Mouse (Mus musculus) hindbrain, embryonic 14.5 days (tissue): Measurements from ENCODE around the gene Psmb3. TPM values are rescaled to one million over a fixed set of nuclear protein-coding genes. Genes with fewer than 3 reads are reported as not detected.

Source experiments
- ATAC-seq: fragments of 200-750 bp; cut with Nextera tagmentation; 2 replicates; pipeline ENCODE4 v1.8.0; 2017; ENCODE audit warnings: moderate number of reproducible peaks, mild to moderate bottlenecking, moderate TSS enrichment, moderate library complexity; ENCODE audit not compliant: low FRiP score
- DNase-seq: peaks from one replicate; pipeline ENCODE4 v3.0.0-alpha.2; 2015; ENCODE audit warnings: low spot score
- H3K27ac ChIP-seq: fragments of 300-500 bp; sonication (generic); 2 replicates; pipeline ENCODE4 v1.5.1; 2014; ENCODE audit warnings: mild to moderate bottlenecking, moderate library complexity
- H3K27me3 ChIP-seq: fragments of 300-500 bp; sonication (generic); 2 replicates; pipeline ENCODE4 v1.6.1; 2014; ENCODE audit warnings: mild to moderate bottlenecking, low read length, mixed read lengths; ENCODE audit not compliant: control insufficient read depth, insufficient read depth
- H3K36me3 ChIP-seq: fragments of 300-500 bp; sonication (generic); replicated peaks from 2 replicates; pipeline ENCODE4 v1.6.1; 2014; ENCODE audit not compliant: control insufficient read depth, insufficient read depth
- H3K4me1 ChIP-seq: fragments of 300-500 bp; sonication (generic); replicated peaks from 2 replicates; pipeline ENCODE4 v1.6.1; 2014; ENCODE audit warnings: antibody characterized with exemption, low read length, mixed read lengths; ENCODE audit not compliant: control insufficient read depth, insufficient read depth
- H3K4me2 ChIP-seq: fragments of 300-500 bp; sonication (generic); replicated peaks from 2 replicates; pipeline ENCODE4 v1.6.1; 2014; ENCODE audit warnings: mild to moderate bottlenecking, moderate library complexity
- H3K4me3 ChIP-seq: fragments of 300-500 bp; sonication (generic); replicated peaks from 2 replicates; pipeline ENCODE4 v1.5.1; 2014; ENCODE audit warnings: mild to moderate bottlenecking, low read length
- H3K9ac ChIP-seq: fragments of 300-500 bp; sonication (generic); 2 replicates; pipeline ENCODE4 v1.6.1; 2014
- H3K9me3 ChIP-seq: fragments of 300-500 bp; sonication (generic); 2 replicates; pipeline ENCODE4 v1.6.1; 2016; ENCODE audit warnings: low read length; ENCODE audit not compliant: control insufficient read depth
- WGBS: fragments of 180-500 bp; shearing (Covaris S2); extraction: QIAGEN DNeasy Blood & Tissue Kit; methylation state at CpG from one replicate; pipeline ENCODE4 v1.1.7; 2014; 5-methylcytosine and 5-hydroxymethylcytosine counted together
- polyA plus RNA-seq: library from polyadenylated mRNA; unstranded; fragments of >200 nt; fragmentation: Nextera tagmentation; extraction: Ambion mirVana; gene quantifications from 2 replicates; pipeline ENCODE4 v1.2.1, GENCODE M21; 2014

The Psmb3 gene
- polyA plus RNA-seq, 1 experiment from 2014 or later = 489 TPM

GRCm38 (mm10) chr11:97660734-97661647, 42.2 kb upstream of the Psmb3 start:
- Histone ChIP-seq H3K4me3 (peak overlapping the region; percentile 91), H3K9me3 (no peaks in the 10 kb centered on the region), H3K27ac (0 out of 2 replicates have a peak overlapping the region, but pooled peaks have one; percentile 74), H3K9ac (peak overlapping the region; percentile 79), H3K4me2 (peak overlapping the region; percentile 75), H3K27me3 (peaks cover 19% of the 10 kb centered on the region), H3K36me3 (no peaks in the 10 kb centered on the region; the same call in 1 of the 2 replicates), H3K4me1 (peaks cover 27% of the 10 kb centered on the region)
- DNase-seq = no peak
- WGBS = 2% methylated on average over 27 of the region's 27 CpGs
- no peak for ATAC-seq

GRCm38 (mm10) chr11:97661648-97662133, 41.5 kb upstream of the Psmb3 start:
- Histone ChIP-seq H3K27ac (no peak overlapping the region), H3K9ac (no peak overlapping the region), H3K4me1 (peaks cover 27% of the 10 kb centered on the region)

GRCm38 (mm10) chr11:97662207-97662892, 40.8 kb upstream of the Psmb3 start:
- Histone ChIP-seq H3K36me3 (peaks cover 8% of the 10 kb centered on the region), H3K9me3 (no peaks in the 10 kb centered on the region), H3K27me3 (peaks cover 19% of the 10 kb centered on the region), H3K27ac (no peak overlapping the region), H3K4me3 (peak overlapping the region; percentile 91), H3K9ac (peak overlapping the region; percentile 87), H3K4me1 (peaks cover 27% of the 10 kb centered on the region), H3K4me2 (peak overlapping the region; percentile 72)
- ATAC-seq = no peak
- WGBS = 1% methylated on average over 21 of the region's 21 CpGs
- no peak for DNase-seq

More at GRCm38 (mm10) chr11:97661648-97662133, 41.5 kb upstream of the Psmb3 start:
- Histone ChIP-seq H3K27me3 (peaks cover 19% of the 10 kb centered on the region), H3K4me3 (peak overlapping the region; percentile 91), H3K4me2 (peak overlapping the region; percentile 72), H3K9me3 (no peaks in the 10 kb centered on the region), H3K36me3 (peaks cover 2% of the 10 kb centered on the region)
- ATAC-seq (no peak), DNase-seq (no peak)
- WGBS = under 1% methylated on average over 20 of the region's 20 CpGs

DNA sequence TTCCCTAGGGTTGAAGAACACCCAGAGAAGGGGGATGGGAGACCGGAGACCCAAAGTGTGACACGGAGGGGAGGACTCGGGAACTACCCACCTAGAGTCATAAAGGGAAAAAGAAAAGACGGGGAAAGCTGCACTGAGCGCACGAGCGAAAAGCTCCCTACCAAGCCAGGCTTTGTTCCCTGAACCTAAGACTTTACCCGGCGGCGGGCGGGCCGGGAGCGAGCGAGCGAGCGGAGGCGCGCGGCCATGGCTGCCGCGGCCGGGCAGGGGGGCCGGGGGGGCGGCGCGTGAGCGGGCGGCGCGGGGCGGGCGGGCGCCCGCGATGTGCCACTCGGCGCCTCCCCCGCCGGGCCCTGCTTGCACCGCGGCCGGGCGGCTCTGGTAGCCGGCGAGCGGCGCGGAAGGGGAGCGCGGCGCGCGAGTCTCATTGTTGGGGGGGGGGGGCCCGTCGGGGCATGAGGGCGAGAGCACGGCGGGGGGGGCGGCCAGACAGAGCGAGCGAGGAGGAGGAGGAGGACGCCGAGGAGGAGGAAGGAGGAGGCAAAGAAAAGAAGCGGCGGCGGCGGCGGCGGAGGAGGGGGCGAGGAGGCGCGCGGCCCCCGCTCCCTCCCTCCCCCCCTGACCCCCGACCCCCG, 40.2 kb upstream of the Psmb3 start, which contains the start of gene Mllt6:
Mllt6 (plus strand) TSS at position 522 of the 635 bp plus-strand sequence.
- ATAC-seq = peak; percentile 61
- WGBS = 0% methylated on average over 15 of the region's 76 CpGs
- peak within 1 kb of the TSS; percentile 72 for H3K4me2 ChIP-seq
- peak within 1 kb of the TSS; percentile 82 for H3K27ac ChIP-seq
- H3K4me3 ChIP-seq = peak within 1 kb of the TSS; percentile 91
- peak; percentile 87 for DNase-seq
- peak within 1 kb of the TSS; percentile 87 for H3K9ac ChIP-seq
- peaks cover 27% of the 10 kb centered on the region for H3K4me1 ChIP-seq
- peaks cover 10% of the 10 kb centered on the region for H3K36me3 ChIP-seq
- peaks cover 19% of the 10 kb centered on the region for H3K27me3 ChIP-seq
- H3K9me3 ChIP-seq = no peaks in the 10 kb centered on the region

DNA sequence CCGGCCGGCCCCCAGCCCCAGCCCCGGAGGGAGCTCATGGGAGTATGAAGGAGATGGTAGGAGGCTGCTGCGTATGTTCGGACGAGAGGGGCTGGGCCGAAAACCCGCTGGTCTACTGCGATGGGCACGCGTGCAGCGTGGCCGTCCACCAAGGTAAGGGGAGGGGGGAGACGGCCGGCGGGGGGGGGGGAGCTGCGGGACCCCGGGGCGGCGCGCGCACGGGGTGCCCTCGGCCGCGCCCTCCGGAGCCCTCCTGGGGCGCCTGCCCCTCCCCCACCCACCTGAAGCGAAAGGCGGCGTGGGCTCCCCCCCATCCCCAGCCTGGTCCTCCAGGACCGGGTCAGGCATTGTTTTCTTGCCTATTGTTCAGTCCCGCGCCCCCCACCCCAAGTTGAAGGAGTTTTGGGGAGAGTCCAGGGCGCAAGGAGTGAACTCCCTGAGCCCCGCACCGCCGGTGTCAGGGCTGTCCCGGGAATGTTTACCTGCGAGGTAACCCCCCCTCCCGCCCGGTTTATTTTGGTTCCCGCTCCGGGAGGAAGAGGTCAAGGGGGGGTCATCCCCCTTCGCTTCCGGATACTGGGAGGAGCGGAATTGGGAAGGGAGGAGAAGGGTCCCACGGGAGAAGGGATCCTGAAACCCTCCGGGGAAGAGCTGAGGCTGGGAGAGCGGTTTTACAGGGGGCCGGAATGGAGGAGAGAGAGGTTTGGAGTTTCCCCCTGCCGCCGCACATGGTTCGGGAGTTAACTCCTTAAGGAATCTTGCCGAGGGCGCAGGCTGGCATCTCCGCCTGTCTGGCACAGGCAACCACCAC, 39.5 kb upstream of the Psmb3 start:
- H3K9me3 ChIP-seq = no peaks in the 10 kb centered on the region
- H3K9ac ChIP-seq = peak overlapping the region; percentile 87
- H3K27ac ChIP-seq = peak overlapping the region; percentile 82
- 1% methylated on average over 28 of the region's 57 CpGs for WGBS
- ATAC-seq (no peak), DNase-seq (no peak)
- peaks cover 19% of the 10 kb centered on the region for H3K27me3 ChIP-seq
- peak overlapping the region; percentile 91 for H3K4me3 ChIP-seq
- H3K4me1 ChIP-seq = peaks cover 27% of the 10 kb centered on the region
- peak overlapping the region; percentile 72 for H3K4me2 ChIP-seq
- peaks cover 17% of the 10 kb centered on the region for H3K36me3 ChIP-seq

- DNase-seq = no peak
- no peak for ATAC-seq
- peaks cover 19% of the 10 kb centered on the region for H3K27me3 ChIP-seq
- peaks cover 23% of the 10 kb centered on the region for H3K36me3 ChIP-seq
- WGBS = 0% methylated on average over 6 of the region's 8 CpGs
- peaks cover 27% of the 10 kb centered on the region for H3K4me1 ChIP-seq
- peak overlapping the region; percentile 72 for H3K4me2 ChIP-seq
- H3K9ac ChIP-seq = peak overlapping the region; percentile 87
- H3K4me3 ChIP-seq = peak overlapping the region; percentile 91
- no peaks in the 10 kb centered on the region for H3K9me3 ChIP-seq
- H3K27ac ChIP-seq = no peak overlapping the region
Measured at GRCm38 (mm10) chr11:97664339-97664665, 38.9 kb upstream of the Psmb3 start.

GRCm38 (mm10) chr11:97664771-97665240, 38.4 kb upstream of the Psmb3 start:
- Histone ChIP-seq H3K4me2 (peak overlapping the region; percentile 72), H3K27me3 (peaks cover 19% of the 10 kb centered on the region), H3K4me1 (peaks cover 32% of the 10 kb centered on the region), H3K36me3 (peaks cover 28% of the 10 kb centered on the region), H3K9me3 (no peaks in the 10 kb centered on the region), H3K9ac (peak overlapping the region; percentile 87; the same call in 1 of the 2 replicates), H3K4me3 (peak overlapping the region; percentile 91), H3K27ac (no peak overlapping the region)
- DNase-seq (no peak), ATAC-seq (no peak)
- 32% methylated on average over 6 of the region's 6 CpGs for WGBS

DNA sequence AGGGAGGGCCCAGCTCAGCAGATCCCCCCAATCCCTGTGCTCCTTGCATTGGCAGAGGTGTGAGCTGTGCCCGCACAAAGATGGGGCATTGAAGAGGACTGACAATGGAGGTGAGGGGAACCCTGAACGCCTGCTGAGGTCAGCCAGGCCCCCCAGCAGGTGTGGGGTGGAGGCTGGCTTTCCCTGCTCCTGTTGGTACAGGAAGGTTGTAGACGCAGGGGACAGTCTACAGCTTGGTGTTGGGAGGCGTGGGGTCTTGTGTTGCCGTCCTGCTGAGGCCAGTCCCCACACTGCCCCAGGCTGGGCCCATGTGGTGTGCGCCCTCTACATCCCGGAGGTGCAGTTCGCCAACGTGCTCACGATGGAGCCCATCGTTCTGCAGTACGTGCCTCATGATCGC, 37.8 kb upstream of the Psmb3 start:
- DNase-seq = no peak
- Histone ChIP-seq H3K27ac (no peak overlapping the region), H3K4me2 (peak overlapping the region; percentile 72), H3K4me1 (peaks cover 35% of the 10 kb centered on the region), H3K9ac (no peak overlapping the region), H3K9me3 (no peaks in the 10 kb centered on the region), H3K27me3 (peaks cover 19% of the 10 kb centered on the region), H3K4me3 (no peak overlapping the region), H3K36me3 (peaks cover 34% of the 10 kb centered on the region)
- no peak for ATAC-seq
- WGBS = 85% methylated on average over 13 of the region's 13 CpGs
